Mouse (Mus musculus) G1E (cell line): ENCODE measurements around the gene Slc8a3. TPM values are rescaled to one million over a fixed set of nuclear protein-coding genes. Genes with fewer than 3 reads are reported as not detected.

Experiments used
- ATAC-seq: 2 replicates; pipeline ENCODE4 v1.8.0; 2016; ENCODE audit warnings: mild to moderate bottlenecking; ENCODE audit not compliant: insufficient number of reproducible peaks, poor library complexity, low FRiP score, severe bottlenecking; ENCODE audit errors: extremely low read depth
- DNase-seq: peaks from one replicate; pipeline ENCODE4 v3.0.0; 2012; ENCODE audit warnings: low spot score
- H3K27me3 ChIP-seq: 2 replicates; pipeline ENCODE4 v1.6.1; 2012; ENCODE audit warnings: mild to moderate bottlenecking, low read length, inconsistent platforms; ENCODE audit not compliant: insufficient read depth
- H3K36me3 ChIP-seq: replicated peaks from 2 replicates; pipeline ENCODE3; 2012; ENCODE audit warnings: mild to moderate bottlenecking, inconsistent platforms
- H3K4me1 ChIP-seq: 2 replicates; pipeline ENCODE4 v1.6.1; 2012; ENCODE audit warnings: low read depth, low read length, inconsistent platforms, mixed read lengths; ENCODE audit not compliant: insufficient read depth
- H3K4me3 ChIP-seq: 2 replicates; pipeline ENCODE4 v1.5.1; 2012; ENCODE audit warnings: low read depth, mild to moderate bottlenecking, inconsistent platforms, low read length, moderate library complexity, mixed read lengths
- H3K9me3 ChIP-seq: replicated peaks from 2 replicates; pipeline ENCODE4 v1.6.1; 2012; ENCODE audit warnings: inconsistent platforms
- CTCF ChIP-seq: IDR thresholded peaks from 2 replicates; pipeline ENCODE4 v1.5.1; 2012; ENCODE audit warnings: low read depth, low read length, inconsistent platforms, mixed read lengths
- GATA1 ChIP-seq: IDR thresholded peaks from 2 replicates; pipeline ENCODE4 v1.6.1; 2012; ENCODE audit warnings: borderline replicate concordance, low read length, inconsistent platforms, mixed read lengths
- GATA2 ChIP-seq: IDR thresholded peaks from 2 replicates; pipeline ENCODE4 v1.6.1; 2012; ENCODE audit warnings: low read depth, low read length, inconsistent platforms, borderline replicate concordance
- POLR2AphosphoS5 ChIP-seq: IDR thresholded peaks from 2 replicates; pipeline ENCODE4 v1.6.1; 2012; ENCODE audit warnings: low read depth, low read length, inconsistent platforms; ENCODE audit not compliant: insufficient replicate concordance
- TAL1 ChIP-seq: conservative IDR thresholded peaks from 2 replicates; pipeline ENCODE4 v1.6.1; 2012; ENCODE audit warnings: low read depth, low read length, inconsistent platforms, mixed read lengths
- polyA plus RNA-seq: library from polyadenylated mRNA; stranded (reverse); fragments of >175 nt; gene quantifications from 2 replicates; pipeline ENCODE4 v1.2.3, GENCODE M21; 2012
- total RNA-seq, 2 experiments: library from RNA; stranded (forward) in 1 of 2; stranded (reverse) in 1 of 2; fragments of 200-1000 nt in 1 of 2; fragments of >200 nt in 1 of 2; fragmentation: Nextera tagmentation in 1 of 2; gene quantifications; 2 replicates each; pipeline ENCODE4 v1.2.3; 2014 to 2017

Slc8a3 gene
- total and polyA plus RNA-seq, 3 experiments: 0.16 TPM; not detected in 2

- Histone ChIP-seq H3K27me3 (peaks cover 10% of the 10 kb centered on the region), H3K36me3 (no peaks in the 10 kb centered on the region), H3K4me1 (no peaks in the 10 kb centered on the region), H3K4me3 (no peak overlapping the region), H3K9me3 (no peaks in the 10 kb centered on the region)
- ATAC-seq (no peak), DNase-seq (no peak)
- TF ChIP-seq POLR2AphosphoS5 (no peak), CTCF (no peak), TAL1 (no peak), GATA1 (no peak)
These were observed 58.4 kb downstream of the Slc8a3 start for GRCm38 (mm10) chr12:81274616-81275015.

GRCm38 (mm10) chr12:81273333-81273732 lies 59.6 kb downstream of the Slc8a3 start:
- H3K4me3 ChIP-seq: no peak overlapping the region
- no peaks in the 10 kb centered on the region for H3K9me3 ChIP-seq
- no peaks in the 10 kb centered on the region for H3K36me3 ChIP-seq
- H3K4me1 ChIP-seq: no peaks in the 10 kb centered on the region
- DNase-seq: no peak
- TF ChIP-seq TAL1 (no peak), GATA1 (no peak), POLR2AphosphoS5 (no peak), CTCF (no peak), GATA2 (no peak)
- peaks cover 7% of the 10 kb centered on the region for H3K27me3 ChIP-seq
- no peak for ATAC-seq

DNA sequence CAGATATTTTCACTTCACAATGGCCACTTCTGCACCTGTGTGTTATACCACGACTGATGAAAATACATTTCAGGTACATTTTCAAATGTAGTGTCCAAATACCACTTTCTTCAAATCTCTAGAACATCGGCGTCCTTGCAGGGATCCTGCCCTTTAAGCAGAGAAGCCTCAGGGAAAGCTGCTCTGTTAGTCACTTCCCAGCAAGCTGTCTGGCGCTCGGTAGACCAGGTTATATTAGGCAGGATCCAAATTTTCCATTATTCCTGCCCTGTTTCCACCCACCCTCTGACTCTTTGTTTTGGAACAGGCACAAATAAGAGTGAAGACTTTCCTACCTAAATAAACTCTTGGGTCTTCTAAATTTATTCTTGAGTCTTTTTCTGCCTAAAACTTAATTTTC lies 63.7 kb downstream of the Slc8a3 start:
- Histone ChIP-seq H3K4me1 (no peaks in the 10 kb centered on the region), H3K4me3 (no peak overlapping the region), H3K9me3 (no peaks in the 10 kb centered on the region), H3K27me3 (peaks cover 7% of the 10 kb centered on the region), H3K36me3 (no peaks in the 10 kb centered on the region)
- DNase-seq: no peak
- TF ChIP-seq GATA1 (no peak), POLR2AphosphoS5 (no peak), GATA2 (no peak), TAL1 (no peak), CTCF (no peak)
- ATAC-seq: no peak

- Histone ChIP-seq H3K36me3 (no peaks in the 10 kb centered on the region), H3K27me3 (peaks cover 16% of the 10 kb centered on the region), H3K9me3 (no peaks in the 10 kb centered on the region), H3K4me1 (no peaks in the 10 kb centered on the region), H3K4me3 (no peak overlapping the region)
- TF ChIP-seq TAL1 (no peak), POLR2AphosphoS5 (no peak), CTCF (no peak), GATA2 (no peak), GATA1 (no peak)
- DNase-seq (no peak), ATAC-seq (no peak)
These were observed 70.2 kb downstream of the Slc8a3 start for GRCm38 (mm10) chr12:81262821-81263220.

GRCm38 (mm10) chr12:81258215-81258614 lies 74.8 kb downstream of the Slc8a3 start:
- DNase-seq (no peak), ATAC-seq (no peak)
- Histone ChIP-seq H3K4me3 (no peak overlapping the region), H3K9me3 (no peaks in the 10 kb centered on the region), H3K36me3 (no peaks in the 10 kb centered on the region), H3K4me1 (no peaks in the 10 kb centered on the region), H3K27me3 (peaks cover 10% of the 10 kb centered on the region; the same call in 1 of the 2 replicates)
- no peak for TF ChIP-seq TAL1

DNA sequence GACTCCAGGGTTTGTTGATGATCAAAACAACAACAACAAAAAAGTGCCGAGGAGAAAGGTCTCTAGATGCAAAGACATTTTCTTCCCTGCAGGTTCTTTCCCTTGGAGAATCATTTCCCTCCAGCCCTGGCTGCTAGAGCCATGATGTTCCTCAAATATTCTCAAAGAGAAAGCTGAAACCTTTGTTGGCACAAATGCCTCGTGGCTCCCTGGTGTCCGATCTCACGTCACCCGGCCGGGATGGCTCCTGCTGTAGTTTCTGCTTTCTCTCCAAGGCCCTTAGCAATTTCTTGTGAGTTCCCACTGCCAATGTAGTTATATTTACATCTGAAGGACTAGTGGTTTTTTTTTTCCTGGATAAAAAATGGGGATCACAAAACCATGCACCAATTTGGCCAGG lies 87.6 kb downstream of the Slc8a3 start:
- no peak for ATAC-seq
- DNase-seq: no peak

DNA sequence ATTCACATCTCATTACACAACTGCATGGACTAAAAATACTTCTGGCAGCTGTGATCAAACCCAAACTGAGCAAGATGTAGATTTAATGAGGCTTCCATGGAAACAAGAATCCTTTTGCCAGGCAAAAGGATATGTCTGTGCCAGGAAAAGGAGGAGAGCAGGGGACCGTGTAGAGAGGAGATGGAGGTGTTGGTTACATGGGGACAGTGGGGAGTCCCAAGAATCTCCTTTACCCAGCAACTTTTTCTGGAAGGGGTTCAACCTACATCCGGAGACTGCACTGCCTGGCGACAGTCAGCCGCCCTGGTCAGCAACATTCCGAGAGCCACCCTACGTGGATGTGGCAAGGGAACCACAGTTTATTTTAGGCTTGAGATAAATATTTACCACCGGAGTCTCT lies 88.0 kb downstream of the Slc8a3 start:
- ATAC-seq: no peak
- no peaks in the 10 kb centered on the region for H3K4me1 ChIP-seq
- no peak for TF ChIP-seq GATA2
- TF ChIP-seq CTCF: no peak
- no peak for TF ChIP-seq TAL1
- no peak for DNase-seq
- no peaks in the 10 kb centered on the region for H3K36me3 ChIP-seq
- H3K4me3 ChIP-seq: no peak overlapping the region
- H3K9me3 ChIP-seq: no peaks in the 10 kb centered on the region
- peaks cover 5% of the 10 kb centered on the region for H3K27me3 ChIP-seq

More for the DNA sequence above, 87.6 kb downstream of the Slc8a3 start:
- Histone ChIP-seq H3K4me3 (no peak overlapping the region), H3K9me3 (no peaks in the 10 kb centered on the region), H3K36me3 (no peaks in the 10 kb centered on the region), H3K4me1 (no peaks in the 10 kb centered on the region), H3K27me3 (peaks cover 5% of the 10 kb centered on the region)
- TF ChIP-seq CTCF: no peak
- no peak for TF ChIP-seq TAL1
- TF ChIP-seq GATA1: no peak
- no peak for TF ChIP-seq POLR2AphosphoS5
- no peak for TF ChIP-seq GATA2
